Mouse (Mus musculus) testis, adult 2 months (tissue): ENCODE data around the gene Jrkl. TPM values are rescaled to one million over a fixed set of nuclear protein-coding genes. Genes with fewer than 3 reads are reported as not detected.

ENCODE experiments used
- H3K27ac ChIP-seq: fragments of 200-500 bp; 2 replicates; pipeline ENCODE4 v1.5.1; 2012; ENCODE audit warnings: low read depth, low read length; ENCODE audit not compliant: control insufficient read depth, insufficient read depth
- H3K27me3 ChIP-seq: fragments of 200-500 bp; 2 replicates; pipeline ENCODE4 v1.6.1; 2012; ENCODE audit warnings: mild to moderate bottlenecking, low read length, moderate library complexity; ENCODE audit not compliant: control insufficient read depth, insufficient read depth
- H3K36me3 ChIP-seq: fragments of 200-500 bp; 2 replicates; pipeline ENCODE4 v1.6.1; 2012; ENCODE audit warnings: mild to moderate bottlenecking, low read length; ENCODE audit not compliant: control insufficient read depth, insufficient read depth
- H3K4me1 ChIP-seq: fragments of 200-500 bp; 2 replicates; pipeline ENCODE4 v1.6.1; 2012; ENCODE audit warnings: low read length; ENCODE audit not compliant: control insufficient read depth, insufficient read depth
- H3K4me3 ChIP-seq: fragments of 200-500 bp; 2 replicates; pipeline ENCODE4 v1.5.1; 2012; ENCODE audit warnings: low read depth, mild to moderate bottlenecking, low read length, moderate library complexity, mixed read lengths; ENCODE audit not compliant: control insufficient read depth
- CTCF ChIP-seq: fragments of 200-500 bp; IDR thresholded peaks from 2 replicates; pipeline ENCODE4 v1.5.1; 2012; ENCODE audit warnings: low read depth, mild to moderate bottlenecking, inconsistent platforms, low read length, moderate library complexity; ENCODE audit not compliant: control insufficient read depth, insufficient read depth, insufficient replicate concordance
- POLR2A ChIP-seq: fragments of 200-500 bp; IDR thresholded peaks from 2 replicates; pipeline ENCODE4 v1.6.1; 2012; ENCODE audit warnings: low read depth, mild to moderate bottlenecking, inconsistent platforms, low read length, moderate library complexity; ENCODE audit not compliant: control insufficient read depth
- polyA plus RNA-seq: library from polyadenylated mRNA; depleted of rRNA; stranded (reverse); fragments of >200 nt; gene quantifications from 2 replicates; pipeline ENCODE4 v1.2.3, GENCODE M21; 2012; rRNA removed

The Jrkl gene
- polyA plus RNA-seq = 0.34 and 0.64 TPM in 2 replicates

DNA sequence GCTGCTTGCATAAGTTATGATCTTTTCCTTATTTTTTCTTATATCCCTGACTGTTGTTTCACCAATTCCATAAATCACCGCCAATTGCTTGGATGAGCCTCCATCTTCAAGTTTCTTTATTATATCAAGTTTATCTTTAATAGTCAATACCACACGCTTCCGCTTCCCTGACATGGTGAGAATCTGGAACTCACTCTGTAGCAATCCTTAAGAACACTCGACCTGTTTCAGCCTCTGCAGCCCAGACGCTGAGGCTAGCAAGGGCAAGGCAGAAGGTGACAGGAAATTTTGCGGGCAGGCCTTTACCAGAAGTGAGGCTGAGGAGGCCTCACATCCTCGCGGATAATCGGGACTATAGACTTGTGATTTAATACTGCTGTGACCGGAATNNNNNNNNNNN is at the start of gene Jrkl:
TSS of gene Jrkl (minus strand) at position 349 of the 400 bp plus-strand sequence.
- peak within 1 kb of the TSS; percentile 77 for H3K27ac ChIP-seq
- TF ChIP-seq POLR2A (no peak), CTCF (no peak)
- no peaks in the 10 kb centered on the region for H3K27me3 ChIP-seq
- peak within 1 kb of the TSS; percentile 81 for H3K4me3 ChIP-seq
- no peaks in the 10 kb centered on the region for H3K36me3 ChIP-seq
- no peaks in the 10 kb centered on the region for H3K4me1 ChIP-seq

DNA sequence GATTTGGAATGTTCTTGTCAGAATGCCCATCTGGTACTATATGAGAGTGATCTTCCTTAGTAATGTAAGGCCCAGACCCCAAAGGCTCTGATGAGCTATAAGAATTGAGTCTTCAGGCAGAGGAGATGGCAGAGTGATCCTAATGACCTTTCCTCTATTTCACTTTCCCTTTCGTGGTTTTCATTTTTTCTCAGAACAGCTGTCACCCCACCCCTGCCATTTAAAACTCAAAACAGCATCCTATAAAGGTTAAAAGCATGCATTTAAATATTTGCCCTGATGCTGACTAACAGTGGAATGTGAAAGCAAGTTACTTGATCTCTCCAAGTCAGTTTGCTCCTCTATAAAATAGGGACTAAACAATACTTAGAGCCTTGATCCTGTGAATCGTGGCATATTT is 41.9 kb upstream of the Jrkl start:
- Histone ChIP-seq H3K27me3 (no peaks in the 10 kb centered on the region), H3K4me1 (no peaks in the 10 kb centered on the region), H3K27ac (no peak overlapping the region), H3K4me3 (no peak overlapping the region), H3K36me3 (no peaks in the 10 kb centered on the region)
- TF ChIP-seq POLR2A (no peak), CTCF (no peak)

DNA sequence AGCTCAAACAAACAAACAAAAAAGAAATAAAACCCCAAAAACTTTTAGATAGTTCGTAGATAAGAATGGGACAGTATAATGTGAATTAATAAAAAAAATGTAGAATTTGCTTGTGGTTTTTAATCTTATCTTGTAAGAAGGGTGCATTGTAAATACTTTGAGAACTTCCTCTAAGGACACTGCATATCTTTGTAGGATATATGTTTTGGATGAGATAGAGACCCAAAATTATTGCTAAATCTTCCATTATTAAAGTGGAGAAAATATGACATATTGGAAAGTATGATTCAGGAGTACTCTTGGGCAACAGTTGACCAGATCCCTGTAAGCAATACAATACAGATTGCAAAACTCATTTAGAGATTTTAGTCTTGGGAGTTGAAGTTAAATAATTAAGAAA is 27.6 kb upstream of the Jrkl start:
- Histone ChIP-seq H3K27ac (no peak overlapping the region), H3K4me1 (no peaks in the 10 kb centered on the region), H3K4me3 (no peak overlapping the region), H3K36me3 (no peaks in the 10 kb centered on the region), H3K27me3 (no peaks in the 10 kb centered on the region)
- TF ChIP-seq POLR2A (no peak), CTCF (no peak)

DNA sequence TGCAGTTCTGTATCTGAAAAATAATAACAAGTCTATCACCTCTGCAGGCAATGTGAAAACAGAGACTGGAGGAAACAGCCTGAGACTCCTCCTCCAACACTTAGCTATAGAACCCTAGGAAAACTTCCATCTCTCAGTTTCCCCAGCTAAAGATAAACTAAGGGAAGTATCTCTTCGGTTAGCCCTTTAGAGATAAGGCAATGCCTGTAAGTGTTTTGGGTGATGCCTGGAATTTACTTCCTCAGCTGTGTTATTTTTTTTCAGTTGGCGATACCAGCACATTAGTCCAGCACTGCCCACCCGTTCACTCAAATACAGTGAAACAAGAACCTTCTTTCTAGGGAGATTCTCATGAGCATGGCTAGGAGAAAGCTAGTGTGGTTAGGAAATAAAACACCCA is 15.4 kb upstream of the Jrkl start:
- Histone ChIP-seq H3K27me3 (no peaks in the 10 kb centered on the region), H3K4me1 (no peaks in the 10 kb centered on the region), H3K36me3 (no peaks in the 10 kb centered on the region), H3K4me3 (no peak overlapping the region), H3K27ac (no peak overlapping the region)
- TF ChIP-seq POLR2A (no peak), CTCF (no peak)

DNA sequence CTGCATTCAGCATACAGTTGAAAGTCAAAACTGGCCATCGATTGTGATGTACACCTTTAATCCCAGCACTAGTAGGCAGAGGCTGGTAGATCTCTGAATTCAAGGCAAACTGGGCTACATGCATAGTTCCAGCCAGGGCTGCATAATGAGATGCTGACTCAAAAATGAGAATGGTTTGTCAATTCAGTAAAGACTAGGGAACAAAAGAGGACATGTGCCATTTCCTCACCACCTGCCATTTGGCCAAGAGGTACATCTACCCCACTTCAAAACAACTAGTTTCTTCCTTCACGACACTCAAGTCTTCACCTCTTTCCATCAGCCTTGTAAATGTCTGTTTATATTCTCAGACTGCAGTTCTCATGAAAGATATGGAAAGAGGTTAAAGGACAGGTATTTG is 12.5 kb upstream of the Jrkl start:
- H3K4me1 ChIP-seq = no peaks in the 10 kb centered on the region
- H3K36me3 ChIP-seq = no peaks in the 10 kb centered on the region
- H3K4me3 ChIP-seq = no peak overlapping the region
- no peak for TF ChIP-seq CTCF
- no peak for TF ChIP-seq POLR2A
- no peaks in the 10 kb centered on the region for H3K27me3 ChIP-seq
- H3K27ac ChIP-seq = no peak overlapping the region

DNA sequence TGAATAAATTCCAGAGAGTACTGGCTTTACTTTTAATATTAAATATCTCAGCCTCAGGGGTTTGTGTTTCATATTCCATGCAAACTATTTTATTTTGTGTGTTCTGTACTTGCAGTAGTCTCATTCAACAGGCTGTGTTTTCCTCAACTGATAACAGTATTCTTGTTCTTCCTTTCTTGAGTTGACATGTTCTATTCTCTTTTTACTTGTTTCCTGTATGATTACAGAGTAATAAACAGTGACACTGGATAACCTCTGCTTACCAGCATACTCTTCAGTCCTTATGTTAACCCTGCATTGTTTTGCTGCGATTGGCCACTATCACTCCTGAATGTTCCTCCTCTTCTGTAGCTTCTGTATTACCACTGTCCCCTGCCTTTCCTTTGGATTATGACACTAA is 11.1 kb upstream of the Jrkl start:
- no peaks in the 10 kb centered on the region for H3K4me1 ChIP-seq

DNA sequence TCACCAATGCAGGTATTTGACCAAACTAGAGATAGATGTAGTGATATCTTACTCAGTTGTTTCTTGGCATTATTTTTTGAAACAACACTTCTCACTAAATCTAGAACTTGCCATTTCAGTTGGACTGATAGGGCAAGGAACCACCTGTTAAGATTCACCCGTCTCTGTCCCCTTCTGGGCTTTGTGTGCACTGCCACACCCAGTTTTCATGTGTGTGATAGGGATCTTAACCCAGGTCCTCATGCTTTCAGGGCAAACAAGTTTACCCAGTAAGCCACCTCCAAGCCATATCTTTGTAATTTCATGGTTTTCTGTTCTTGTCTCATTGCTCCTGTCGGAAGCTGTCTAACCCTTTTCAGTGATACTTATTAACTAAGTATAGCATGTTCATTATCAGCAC is 5.6 kb upstream of the Jrkl start:
- H3K27me3 ChIP-seq = no peaks in the 10 kb centered on the region
- H3K4me3 ChIP-seq = no peak overlapping the region
- no peaks in the 10 kb centered on the region for H3K4me1 ChIP-seq
- no peak overlapping the region for H3K27ac ChIP-seq
- TF ChIP-seq POLR2A (no peak), CTCF (no peak)
- no peaks in the 10 kb centered on the region for H3K36me3 ChIP-seq

More for the DNA sequence above, 11.1 kb upstream of the Jrkl start:
- TF ChIP-seq CTCF = no peak
- no peak for TF ChIP-seq POLR2A
- no peak overlapping the region for H3K4me3 ChIP-seq
- H3K27ac ChIP-seq = no peak overlapping the region
- no peaks in the 10 kb centered on the region for H3K36me3 ChIP-seq
- H3K27me3 ChIP-seq = no peaks in the 10 kb centered on the region

DNA sequence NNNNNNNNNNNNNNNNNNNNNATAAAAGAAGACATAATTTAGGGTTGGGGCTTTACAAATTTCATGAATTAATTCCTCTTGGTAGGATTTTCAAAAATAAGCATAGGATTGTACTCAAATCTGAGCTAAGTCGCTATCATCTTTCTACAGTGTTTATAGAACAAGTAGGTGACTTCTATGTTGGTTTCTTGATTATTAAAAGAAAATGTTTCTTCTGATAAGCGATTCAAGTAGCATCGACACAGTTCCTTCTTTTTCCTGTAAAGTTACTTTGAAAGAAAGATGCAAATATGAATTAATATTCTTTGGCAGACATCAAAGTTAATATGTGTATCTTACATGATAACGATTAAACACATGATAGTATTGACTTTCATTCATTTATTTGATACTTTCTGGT is 2.5 kb upstream of the Jrkl start:
- H3K36me3 ChIP-seq = no peaks in the 10 kb centered on the region
- no peak overlapping the region for H3K27ac ChIP-seq
- H3K27me3 ChIP-seq = no peaks in the 10 kb centered on the region
- no peak overlapping the region for H3K4me3 ChIP-seq
- TF ChIP-seq POLR2A = no peak
- TF ChIP-seq CTCF = no peak
- H3K4me1 ChIP-seq = no peaks in the 10 kb centered on the region
